Mouse (Mus musculus) ES-E14 (cell line): ENCODE data around the gene Pde12.

Experiments
- CHD2 ChIP-seq: IDR thresholded peaks from 2 replicates; pipeline ENCODE4 v1.6.1; 2014; ENCODE audit warnings: mild to moderate bottlenecking, low read depth, low read length, inconsistent platforms
- MAFK ChIP-seq: IDR thresholded peaks from 2 replicates; pipeline ENCODE4 v1.6.1; 2014; ENCODE audit warnings: mild to moderate bottlenecking, low read depth, low read length, inconsistent platforms; ENCODE audit not compliant: insufficient read depth
- ZNF384 ChIP-seq: IDR thresholded peaks from 2 replicates; pipeline ENCODE4 v1.6.1; 2012; ENCODE audit warnings: low read depth, low read length, inconsistent platforms

DNA sequence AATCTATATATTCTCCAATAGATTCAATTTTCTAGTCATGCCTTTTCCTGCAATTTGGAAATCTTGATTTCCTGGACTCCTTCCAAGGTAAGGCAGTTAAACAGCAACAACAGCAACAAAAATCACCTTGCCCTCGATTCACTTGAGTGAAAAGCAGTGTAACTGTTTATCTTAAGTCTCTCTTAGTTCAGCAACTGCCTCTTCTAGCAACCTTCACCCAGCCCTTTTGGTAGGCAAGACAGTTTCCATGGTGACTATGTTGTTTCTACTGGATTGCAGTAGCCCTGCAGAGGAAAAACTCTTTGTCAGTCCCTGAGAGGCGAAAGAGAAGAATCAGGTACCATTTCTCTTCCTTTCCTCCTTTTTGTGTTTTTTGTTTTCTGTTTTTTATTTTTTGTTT is 21.7 kb upstream of the Pde12 start:
- TF ChIP-seq MAFK (no peak), ZNF384 (no peak), CHD2 (no peak)
